Mouse (Mus musculus) liver, embryonic 11.5 days (tissue): ENCODE measurements around the gene Traf2. TPM values are rescaled to one million over a fixed set of nuclear protein-coding genes. Genes with fewer than 3 reads are reported as not detected.
A peak's percentile ranks its signal among the peaks of the same experiment; 100 is the strongest.

Source experiments
- ATAC-seq: fragments of 200-750 bp; cut with Nextera tagmentation; replicated peaks from 2 replicates; pipeline ENCODE4 v1.8.0; 2017; ENCODE audit warnings: moderate number of reproducible peaks, mild to moderate bottlenecking, moderate TSS enrichment, moderate library complexity; ENCODE audit not compliant: low FRiP score
- DNase-seq: peaks from one replicate; pipeline ENCODE4 v3.0.0-alpha.2; 2017; ENCODE audit warnings: low spot score
- H3K27ac ChIP-seq: fragments of 300-500 bp; sonication (generic); 2 replicates; pipeline ENCODE4 v1.5.1; 2014; ENCODE audit warnings: mild to moderate bottlenecking, low read depth, low read length, control low read depth
- H3K27me3 ChIP-seq: fragments of 300-500 bp; sonication (generic); replicated peaks from 2 replicates; pipeline ENCODE4 v1.6.1; 2014; ENCODE audit warnings: low read length, mixed read lengths; ENCODE audit not compliant: control insufficient read depth, insufficient read depth
- H3K36me3 ChIP-seq: fragments of 300-500 bp; sonication (generic); 2 replicates; pipeline ENCODE4 v1.6.1; 2014; ENCODE audit warnings: mild to moderate bottlenecking, low read length, moderate library complexity, mixed read lengths; ENCODE audit not compliant: control insufficient read depth, insufficient read depth
- H3K4me1 ChIP-seq: fragments of 300-500 bp; sonication (generic); replicated peaks from 2 replicates; pipeline ENCODE4 v1.6.1; 2014; ENCODE audit warnings: low read length, mixed read lengths; ENCODE audit not compliant: control insufficient read depth, insufficient read depth
- H3K4me2 ChIP-seq: fragments of 300-500 bp; sonication (generic); 2 replicates; pipeline ENCODE4 v1.6.1; 2014; ENCODE audit warnings: mild to moderate bottlenecking, control low read depth, moderate library complexity
- H3K4me3 ChIP-seq: fragments of 300-500 bp; sonication (generic); 2 replicates; pipeline ENCODE4 v1.5.1; 2014; ENCODE audit warnings: low read depth, low read length, control low read depth
- H3K9ac ChIP-seq: fragments of 300-500 bp; sonication (generic); 2 replicates; pipeline ENCODE4 v1.6.1; 2014; ENCODE audit warnings: low read depth, low read length, control low read depth
- H3K9me3 ChIP-seq: fragments of 300-500 bp; sonication (generic); 2 replicates; pipeline ENCODE4 v1.6.1; 2016; ENCODE audit warnings: low read length, inconsistent platforms, mixed read lengths; ENCODE audit not compliant: control insufficient read depth
- WGBS: fragments of 180-500 bp; shearing (Covaris S2); extraction: QIAGEN DNeasy Blood & Tissue Kit; methylation state at CpG from one replicate; pipeline ENCODE4 v1.1.7; 2014; 5-methylcytosine and 5-hydroxymethylcytosine counted together
- polyA plus RNA-seq: library from polyadenylated mRNA; unstranded; fragments of >200 nt; fragmentation: Nextera tagmentation; extraction: Ambion mirVana; gene quantifications from 2 replicates; pipeline ENCODE4 v1.2.1, GENCODE M21; 2014

Gene Traf2
- polyA plus RNA-seq, 1 experiment from 2014 or later = 28.0 TPM

- DNase-seq (no peak), ATAC-seq (no peak)
- no peak overlapping the region for H3K4me3 ChIP-seq
- H3K9ac ChIP-seq = no peak overlapping the region
- H3K27me3 ChIP-seq = no peaks in the 10 kb centered on the region
- no peak overlapping the region for H3K27ac ChIP-seq
- H3K36me3 ChIP-seq = peaks cover 7% of the 10 kb centered on the region
- H3K9me3 ChIP-seq = no peaks in the 10 kb centered on the region
- H3K4me1 ChIP-seq = peaks cover 27% of the 10 kb centered on the region
- no peak overlapping the region for H3K4me2 ChIP-seq
- WGBS = 70% methylated on average over 19 of the region's 19 CpGs
Measured at GRCm38 (mm10) chr2:25504538-25504937, 42.2 kb downstream of the Traf2 start.

DNA sequence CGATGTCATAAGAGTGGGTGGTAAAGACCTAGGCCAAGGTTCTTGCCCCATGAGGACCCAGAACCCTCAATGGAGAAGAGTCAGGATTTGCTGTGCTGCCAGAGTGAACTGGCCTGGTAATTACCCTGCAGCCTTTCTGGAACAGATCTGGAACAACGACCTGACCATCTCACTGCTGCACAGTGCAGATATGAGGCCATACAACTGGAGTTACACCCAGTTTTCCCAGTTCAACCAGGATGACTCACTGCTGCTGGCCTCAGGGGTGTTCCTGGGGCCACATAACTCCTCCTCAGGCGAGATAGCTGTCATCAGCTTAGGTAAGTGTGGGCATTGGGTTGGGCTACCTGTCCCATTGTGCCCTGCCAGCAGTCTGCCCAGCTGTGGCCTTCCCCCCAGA, 44.0 kb downstream of the Traf2 start:
- Histone ChIP-seq H3K4me1 (peaks cover 28% of the 10 kb centered on the region), H3K27me3 (no peaks in the 10 kb centered on the region), H3K4me3 (peak overlapping the region; percentile 91; the same call in 1 of the 2 replicates), H3K9me3 (no peaks in the 10 kb centered on the region), H3K4me2 (peak overlapping the region; percentile 99), H3K36me3 (peaks cover 7% of the 10 kb centered on the region), H3K9ac (0 out of 2 replicates have a peak overlapping the region, but pooled peaks have one; percentile 8), H3K27ac (peak overlapping the region; percentile 86)
- DNase-seq (no peak), ATAC-seq (peak; percentile 74)
- WGBS = 61% methylated on average over 3 of the region's 3 CpGs

DNA sequence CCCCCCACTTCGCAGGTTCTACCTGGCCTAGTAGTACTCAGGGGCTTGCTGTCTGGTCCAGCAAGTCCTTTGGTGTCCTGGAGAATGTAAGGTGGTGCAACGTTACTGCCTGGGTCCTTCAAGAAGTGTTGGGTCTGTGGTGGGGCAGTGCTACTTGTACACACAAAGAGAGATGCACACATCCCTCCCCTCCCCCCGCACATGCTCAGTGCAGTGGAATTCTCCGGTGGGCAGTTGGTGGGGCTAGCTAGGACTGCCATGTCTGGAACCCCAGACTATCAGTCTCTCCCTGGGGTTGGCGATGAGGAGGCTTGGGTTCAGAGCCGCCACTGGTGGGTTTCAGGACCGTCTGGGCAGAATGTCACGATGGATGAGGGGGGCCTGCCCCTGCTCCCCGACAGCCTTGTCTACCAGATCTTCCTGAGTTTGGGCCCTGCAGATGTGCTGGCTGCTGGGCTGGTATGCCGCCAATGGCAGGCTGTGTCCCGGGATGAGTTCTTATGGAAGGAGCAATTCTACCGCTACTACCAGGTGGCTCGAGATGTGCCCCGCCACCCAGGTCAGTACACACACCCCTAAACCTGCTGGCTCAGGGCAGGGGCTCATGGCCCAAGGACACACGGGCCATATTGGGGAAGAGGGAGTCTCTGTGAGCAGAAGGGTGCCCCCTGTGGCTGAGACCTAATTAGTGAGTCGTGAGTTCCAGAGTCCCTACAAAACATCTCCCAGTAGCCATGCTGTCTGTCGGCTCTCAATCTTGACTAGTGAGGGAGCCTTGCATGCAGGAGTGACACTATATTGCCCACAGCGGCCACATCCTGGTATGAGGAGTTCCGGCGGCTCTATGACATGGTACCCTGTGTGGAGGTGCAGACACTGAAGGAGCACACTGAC, 44.9 kb downstream of the Traf2 start, which contains the start of gene C8g:
Gene C8g (minus strand): TSS at position 127 of the 894 bp plus-strand sequence.
- peaks cover 7% of the 10 kb centered on the region for H3K36me3 ChIP-seq
- H3K4me3 ChIP-seq = peak within 1 kb of the TSS; percentile 91
- peak within 1 kb of the TSS; percentile 97 for H3K9ac ChIP-seq
- DNase-seq = no peak
- WGBS = 78% methylated on average over 20 of the region's 20 CpGs
- H3K4me1 ChIP-seq = peaks cover 31% of the 10 kb centered on the region
- peak within 1 kb of the TSS; percentile 99 for H3K4me2 ChIP-seq
- H3K27me3 ChIP-seq = no peaks in the 10 kb centered on the region
- peak within 1 kb of the TSS; percentile 86 for H3K27ac ChIP-seq
- ATAC-seq = no peak
- no peaks in the 10 kb centered on the region for H3K9me3 ChIP-seq

DNA sequence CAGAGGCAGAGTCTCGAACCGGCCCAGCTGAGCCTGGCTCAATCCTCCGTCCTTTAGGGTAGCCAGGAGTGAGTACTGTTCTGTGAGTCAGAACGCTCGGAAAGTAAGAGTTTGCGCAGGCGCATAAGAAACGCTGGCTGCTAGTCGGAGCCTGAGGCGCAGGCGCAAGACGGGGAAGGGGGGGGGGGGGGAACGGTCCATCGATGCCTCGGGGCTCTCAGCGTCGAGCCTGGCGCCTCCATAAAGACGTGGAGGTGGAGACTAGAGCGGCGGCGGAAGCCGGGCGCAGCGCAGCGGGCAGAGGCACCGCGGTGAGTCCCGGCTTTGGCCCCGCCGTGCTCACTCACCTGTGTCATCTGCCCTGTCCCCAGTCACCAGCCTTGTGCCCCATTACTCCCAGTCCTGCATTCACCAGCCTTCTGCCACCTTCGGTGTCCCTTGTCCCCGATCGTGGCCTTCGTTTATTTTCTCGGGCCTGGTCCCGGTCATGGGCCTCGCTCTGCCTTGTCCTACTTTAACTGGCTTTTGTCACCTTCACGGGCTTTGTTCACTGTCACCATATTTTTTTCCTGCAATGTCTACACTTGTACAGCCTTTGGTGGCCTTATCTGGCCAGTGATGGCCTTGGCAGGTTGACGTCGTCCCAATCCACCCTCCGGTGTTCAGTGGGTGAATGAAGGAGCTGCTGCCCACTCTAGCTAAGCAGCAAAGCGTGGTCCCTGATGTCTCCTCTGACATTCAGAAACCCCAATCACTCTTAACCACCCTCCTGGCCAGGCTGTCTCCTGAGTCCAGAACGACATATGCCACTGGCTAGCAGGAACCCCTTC, 45.9 kb downstream of the Traf2 start, which contains the start of gene Fbxw5:
Gene Fbxw5 (plus strand): TSS at position 175 of the 830 bp plus-strand sequence.
- DNase-seq (peak; percentile 89), ATAC-seq (peak; percentile 81)
- H3K4me1 ChIP-seq = peaks cover 31% of the 10 kb centered on the region
- no peaks in the 10 kb centered on the region for H3K9me3 ChIP-seq
- peaks cover 7% of the 10 kb centered on the region for H3K36me3 ChIP-seq
- H3K4me3 ChIP-seq = peak within 1 kb of the TSS; percentile 91
- under 1% methylated on average over 31 of the region's 44 CpGs for WGBS
- peak within 1 kb of the TSS; percentile 97 for H3K9ac ChIP-seq
- no peaks in the 10 kb centered on the region for H3K27me3 ChIP-seq
- peak within 1 kb of the TSS; percentile 79 for H3K27ac ChIP-seq
- peak within 1 kb of the TSS; percentile 99 for H3K4me2 ChIP-seq

GRCm38 (mm10) chr2:25500071-25500575, 46.6 kb downstream of the Traf2 start:
- Histone ChIP-seq H3K4me1 (peaks cover 31% of the 10 kb centered on the region), H3K27me3 (no peaks in the 10 kb centered on the region), H3K27ac (peak overlapping the region; percentile 69), H3K9me3 (no peaks in the 10 kb centered on the region), H3K9ac (peak overlapping the region; percentile 63), H3K4me3 (peak overlapping the region; percentile 91), H3K4me2 (peak overlapping the region; percentile 68), H3K36me3 (peaks cover 7% of the 10 kb centered on the region)
- DNase-seq = no peak
- WGBS = 62% methylated on average over 6 of the region's 6 CpGs
- ATAC-seq = peak; percentile 13

- Histone ChIP-seq H3K27ac (no peak overlapping the region), H3K27me3 (no peaks in the 10 kb centered on the region), H3K9me3 (no peaks in the 10 kb centered on the region), H3K9ac (no peak overlapping the region), H3K4me2 (no peak overlapping the region), H3K36me3 (peaks cover 7% of the 10 kb centered on the region; the same call in 1 of the 2 replicates), H3K4me1 (peaks cover 31% of the 10 kb centered on the region), H3K4me3 (no peak overlapping the region)
- DNase-seq (no peak), ATAC-seq (no peak)
- WGBS = 57% methylated on average over 15 of the region's 15 CpGs
Measured at GRCm38 (mm10) chr2:25498622-25499478, 47.9 kb downstream of the Traf2 start.

- ATAC-seq (no peak), DNase-seq (no peak)
- H3K4me3 ChIP-seq = no peak overlapping the region
- no peak overlapping the region for H3K4me2 ChIP-seq
- H3K4me1 ChIP-seq = peaks cover 25% of the 10 kb centered on the region
- H3K36me3 ChIP-seq = no peaks in the 10 kb centered on the region
- no peaks in the 10 kb centered on the region for H3K27me3 ChIP-seq
- no peaks in the 10 kb centered on the region for H3K9me3 ChIP-seq
- 58% methylated on average over 6 of the region's 6 CpGs for WGBS
- H3K27ac ChIP-seq = no peak overlapping the region
- H3K9ac ChIP-seq = 0 out of 2 replicates have a peak overlapping the region, but pooled peaks have one; percentile 2
Measured at GRCm38 (mm10) chr2:25497846-25498575, 48.7 kb downstream of the Traf2 start.
